Mouse (Mus musculus): Measurements from ENCODE around the gene Ift27.

The Ift27 gene

DNA sequence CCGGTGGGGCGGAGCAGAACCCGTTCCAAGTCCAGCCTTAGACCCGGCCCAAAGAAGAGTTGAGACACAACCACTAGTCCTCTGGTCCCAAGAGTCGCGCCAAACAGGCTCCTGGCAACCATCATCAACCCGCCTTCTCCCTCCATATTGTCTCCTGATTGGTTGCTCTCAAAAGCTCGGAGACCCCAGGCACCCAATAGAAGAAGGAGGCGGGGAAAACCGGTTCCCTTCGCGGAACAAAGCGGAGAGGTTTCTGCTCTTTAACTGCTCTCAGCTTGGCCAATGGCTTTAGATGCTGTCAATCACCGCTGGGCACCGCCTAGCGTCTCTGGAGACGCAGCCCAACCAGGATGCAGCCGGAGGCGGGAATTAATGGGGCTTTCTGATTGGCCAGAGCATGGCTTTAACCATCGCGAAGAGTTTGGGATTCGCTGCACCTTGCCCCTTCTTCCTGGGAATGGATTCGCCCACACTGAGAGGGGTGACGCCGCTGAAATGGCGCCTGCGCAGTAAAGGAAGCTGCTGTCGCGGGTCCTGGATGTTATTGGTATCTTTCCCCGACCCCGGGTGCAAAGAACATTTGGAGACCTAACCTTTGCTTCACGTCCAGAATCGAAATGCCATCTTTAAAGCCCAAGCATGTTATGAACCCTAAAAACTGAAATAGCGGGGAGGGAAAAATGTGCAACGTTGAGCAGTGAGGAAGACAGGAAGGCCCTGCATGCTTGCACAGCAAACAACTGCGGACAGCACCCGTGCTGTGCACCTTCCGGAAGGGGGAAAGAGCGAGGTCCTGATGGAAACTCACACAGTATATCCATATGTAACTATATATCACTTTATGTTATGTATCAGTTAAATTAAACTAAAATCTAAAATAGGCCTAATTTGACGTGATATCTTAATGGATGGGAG lies at the start of gene Ift27:
Gene Ift27 (minus strand): TSS at position 136 of the 915 bp plus-strand sequence.
- peak; percentile 99 for DNase-seq (ENCODE audit: low spot score)

DNA sequence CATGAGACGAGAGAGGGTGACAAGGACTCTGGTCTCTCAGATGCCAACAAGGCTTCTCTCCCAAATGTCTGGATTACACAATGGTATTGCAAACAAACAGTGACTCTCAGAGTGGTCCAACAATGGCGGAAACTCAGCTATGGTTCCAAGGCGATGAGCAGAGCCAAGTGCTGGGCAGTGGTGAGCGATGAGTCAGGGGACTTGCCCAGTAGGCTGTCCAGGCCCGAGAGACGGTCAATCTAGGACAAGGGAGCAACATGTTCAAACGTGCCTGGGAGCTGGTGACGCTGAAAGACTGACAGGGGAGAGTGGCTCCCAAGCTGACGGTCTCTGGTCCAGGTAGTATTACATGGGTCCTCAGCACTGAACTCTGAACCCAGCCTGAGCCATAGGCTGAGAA lies 41.4 kb upstream of the Ift27 start:
- no peak for DNase-seq (ENCODE audit: low spot score)

DNA sequence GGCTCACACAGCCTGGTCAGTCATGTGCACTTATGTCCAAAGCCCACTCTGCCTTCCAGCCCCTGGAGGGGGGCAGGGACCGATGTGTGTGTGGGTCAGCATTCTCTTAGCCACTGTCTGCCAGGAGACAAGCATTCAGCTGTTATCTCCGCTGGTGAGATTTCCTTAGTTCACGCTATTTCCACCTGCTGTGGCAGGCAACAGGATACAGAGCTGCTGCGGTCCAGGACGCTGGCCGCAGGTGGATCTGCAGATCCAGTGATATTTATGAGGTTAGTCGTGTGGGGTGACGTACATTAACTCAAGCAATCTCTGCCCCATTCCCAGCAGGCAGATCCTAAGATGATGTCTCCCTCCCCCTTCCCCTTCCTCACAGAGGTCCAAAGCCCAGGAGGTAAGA lies 37.5 kb upstream of the Ift27 start:
- DNase-seq (ENCODE audit: low spot score), result no peak

DNA sequence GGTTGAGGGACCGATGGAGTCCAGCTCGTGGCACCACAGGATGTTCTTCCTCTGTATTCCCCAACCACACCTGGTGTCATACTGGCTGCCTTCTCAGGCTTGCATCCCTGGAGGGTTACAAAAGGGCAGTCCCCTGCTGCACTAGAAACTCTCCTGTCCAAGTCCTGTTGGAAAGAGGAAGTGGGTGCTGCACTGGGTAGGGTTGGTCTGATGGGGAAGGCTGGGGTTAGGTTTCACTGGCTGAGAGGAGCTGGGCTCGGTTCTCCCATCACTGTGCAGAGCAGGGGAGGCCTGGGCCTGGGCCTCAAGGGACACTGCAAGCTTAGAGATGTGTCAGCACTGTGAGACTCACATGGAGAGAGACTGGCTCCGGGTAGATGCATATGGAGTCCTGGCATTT lies 36.3 kb upstream of the Ift27 start:
- no peak for DNase-seq (ENCODE audit: low spot score)

DNA sequence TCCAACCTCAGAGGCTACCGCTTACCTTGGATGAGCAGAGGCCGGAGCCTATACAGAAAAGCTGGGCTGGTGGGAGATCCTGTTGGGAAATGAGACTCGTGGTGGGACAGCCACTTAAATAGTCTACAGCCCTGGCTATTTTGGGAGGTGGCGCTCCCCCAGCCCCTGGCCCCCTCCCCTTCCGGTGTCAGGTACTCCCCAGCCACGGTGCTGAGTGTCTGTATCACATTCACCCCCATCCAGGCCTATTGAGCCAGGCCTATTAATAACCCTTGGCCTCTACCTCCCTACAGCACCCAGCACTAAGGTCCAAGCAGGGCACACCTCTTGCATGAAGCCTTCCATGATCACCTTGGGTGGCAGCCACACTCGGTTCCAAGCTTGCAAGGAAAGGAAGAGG lies 32.4 kb upstream of the Ift27 start, which contains the start of gene Pvalb:
Gene Pvalb (minus strand): TSS at position 89 of the 400 bp plus-strand sequence.
- DNase-seq (ENCODE audit: low spot score), result no peak

DNA sequence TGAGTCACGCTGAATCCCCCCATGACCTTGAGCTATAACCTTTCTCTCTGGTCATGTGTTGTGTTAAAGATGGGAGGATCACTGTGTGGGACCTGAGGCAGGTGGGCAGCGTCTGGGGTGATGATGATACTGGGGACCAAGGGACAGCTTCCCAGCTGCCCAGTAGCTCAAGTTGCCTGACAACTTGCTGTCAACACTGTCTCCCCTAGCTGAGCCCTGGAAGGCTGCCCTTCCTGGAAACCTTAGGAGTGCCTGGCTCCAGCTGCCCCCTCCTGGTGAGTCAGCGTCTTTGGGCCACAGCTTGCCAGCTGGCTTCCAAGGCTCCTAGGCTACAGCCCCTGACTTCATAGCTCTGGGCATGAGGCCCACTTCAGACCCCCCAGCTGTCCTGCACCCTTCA lies 31.3 kb upstream of the Ift27 start:
- DNase-seq (ENCODE audit: low spot score), result no peak

DNA sequence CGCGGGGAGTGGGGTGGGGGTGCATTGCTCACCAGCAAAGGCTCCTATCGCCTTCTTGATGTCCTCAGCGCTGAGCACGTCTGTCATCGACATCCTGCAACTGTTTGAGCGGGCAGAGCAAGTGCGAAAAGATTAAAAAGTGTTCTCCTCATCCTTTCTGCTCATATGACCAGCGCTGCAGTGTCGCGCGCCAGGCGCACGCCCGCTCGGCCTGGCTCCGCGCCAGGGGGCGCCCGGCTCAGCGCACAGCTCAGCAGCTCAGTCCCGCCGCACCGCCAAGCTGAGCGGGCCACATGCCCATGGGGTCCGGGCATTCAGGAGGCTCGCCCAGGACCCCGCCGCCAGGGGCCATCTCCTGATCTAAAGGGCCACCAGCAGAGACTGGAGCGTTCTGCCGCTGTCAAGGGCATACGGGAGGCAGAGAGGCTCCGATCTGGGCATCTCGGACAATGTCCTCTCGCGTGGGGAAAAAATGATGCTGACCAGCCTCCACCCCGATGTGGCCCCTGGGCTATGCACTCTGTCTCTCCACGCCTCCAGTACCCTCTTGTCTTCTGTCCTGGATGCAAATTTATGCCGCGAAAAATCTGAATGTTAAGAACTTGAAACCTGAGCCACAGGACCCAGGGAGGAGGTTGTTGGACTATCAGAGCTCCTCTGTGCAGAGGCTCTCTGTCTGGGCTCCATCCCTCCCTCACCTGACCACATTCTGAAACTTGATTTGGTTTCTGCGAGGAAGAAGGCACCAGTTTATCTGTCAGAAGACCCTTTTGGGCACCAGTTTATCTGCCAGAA lies 30.3 kb upstream of the Ift27 start:
- DNase-seq (ENCODE audit: low spot score), result no peak

DNA sequence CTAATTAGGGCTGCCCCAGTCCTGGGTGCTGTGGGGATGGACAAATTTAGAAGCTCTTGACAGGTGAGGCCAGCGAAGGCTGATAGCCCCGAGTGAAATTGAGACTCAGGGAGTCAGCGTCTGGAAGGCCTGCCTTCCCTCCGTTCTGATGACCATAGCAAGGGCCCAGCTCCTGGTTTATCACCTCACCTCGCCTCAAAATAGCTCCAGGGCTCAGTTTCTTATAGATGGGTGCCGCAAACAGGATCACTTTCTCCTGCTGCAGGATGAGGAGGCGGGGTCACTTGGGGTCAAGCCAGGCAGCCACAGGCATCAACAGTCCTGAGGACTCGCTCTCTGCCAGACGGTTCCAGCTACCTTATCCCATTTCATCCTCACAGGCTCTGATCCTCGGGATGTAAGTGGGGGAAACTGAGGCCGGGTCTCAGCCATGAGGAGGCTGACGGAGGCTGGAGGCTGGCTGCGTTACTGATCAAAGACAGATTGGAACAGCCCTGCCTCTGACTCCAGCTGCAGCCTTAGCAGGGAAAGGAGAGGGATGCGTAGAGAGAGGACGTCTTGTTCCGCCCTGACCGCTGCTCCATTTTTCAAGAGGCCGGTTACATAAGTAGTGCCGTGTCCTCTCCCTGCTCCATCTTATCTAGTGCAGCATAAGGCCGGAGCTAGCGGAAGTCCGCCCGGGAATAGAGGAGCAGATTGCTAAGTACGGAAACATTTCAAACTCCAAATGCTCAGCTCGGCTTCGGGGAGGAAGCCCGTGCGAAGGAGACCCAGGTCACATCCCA lies 21.4 kb upstream of the Ift27 start:
- no peak for DNase-seq (ENCODE audit: low spot score)

DNA sequence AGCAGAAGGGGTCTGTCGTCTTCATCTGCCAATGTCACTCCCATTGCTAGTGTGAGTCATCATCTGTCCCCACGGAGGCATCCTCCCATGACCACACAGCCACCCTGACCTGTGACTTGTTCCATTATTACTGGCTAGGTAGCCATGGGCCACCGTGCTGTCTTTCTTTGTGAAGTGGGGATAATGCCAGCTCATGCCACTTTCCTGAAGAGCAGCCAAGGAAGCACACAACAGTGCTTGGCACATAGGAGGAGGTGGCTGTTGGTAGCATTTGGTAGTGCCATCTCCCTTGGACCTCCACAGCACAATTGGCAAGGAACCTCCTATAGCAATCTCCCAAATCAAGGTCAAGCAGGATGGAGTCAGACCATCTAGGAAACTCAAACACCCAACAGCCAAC lies 20.4 kb upstream of the Ift27 start:
- no peak for DNase-seq (ENCODE audit: low spot score)

DNA sequence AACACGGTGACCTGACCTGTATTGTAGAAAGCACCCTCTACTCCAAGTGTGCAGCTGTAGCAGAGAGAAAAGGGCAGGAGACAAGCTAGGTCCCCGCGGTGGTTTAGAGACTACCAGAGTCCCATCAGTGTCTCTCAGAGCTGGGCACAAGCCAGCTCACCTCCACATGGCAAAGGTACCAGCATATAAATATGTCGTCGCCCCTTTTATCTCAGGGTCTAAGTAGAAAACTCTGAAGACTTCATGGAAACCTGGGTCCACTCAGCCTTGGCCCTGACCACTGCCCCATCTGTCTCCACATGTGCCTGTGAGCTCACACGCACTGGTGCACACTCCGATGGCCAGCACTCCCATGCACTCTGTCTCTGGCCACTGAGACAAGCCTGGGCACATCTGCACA lies 15.7 kb upstream of the Ift27 start:
- no peak for DNase-seq (ENCODE audit: low spot score)

DNA sequence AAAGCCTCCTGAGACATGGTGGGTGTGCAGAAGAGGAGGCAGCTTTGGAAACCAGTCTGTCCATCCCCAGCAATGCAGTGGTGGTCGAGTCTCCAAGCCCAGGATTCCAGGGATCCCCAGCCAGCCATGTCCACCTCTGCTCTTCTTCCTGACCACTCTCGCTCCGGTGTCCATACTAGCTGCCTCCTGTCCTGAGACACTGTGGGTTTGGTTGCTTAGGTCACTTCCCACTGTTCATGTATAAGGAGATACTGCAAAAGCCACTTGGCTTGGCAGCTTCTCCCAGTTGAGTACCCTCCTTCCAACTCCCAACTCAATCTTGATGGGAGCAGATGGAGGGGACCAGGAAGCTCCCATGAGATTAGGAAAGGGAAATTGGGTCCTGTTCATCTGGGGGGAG lies 14.6 kb upstream of the Ift27 start:
- no peak for DNase-seq (ENCODE audit: low spot score)

DNA sequence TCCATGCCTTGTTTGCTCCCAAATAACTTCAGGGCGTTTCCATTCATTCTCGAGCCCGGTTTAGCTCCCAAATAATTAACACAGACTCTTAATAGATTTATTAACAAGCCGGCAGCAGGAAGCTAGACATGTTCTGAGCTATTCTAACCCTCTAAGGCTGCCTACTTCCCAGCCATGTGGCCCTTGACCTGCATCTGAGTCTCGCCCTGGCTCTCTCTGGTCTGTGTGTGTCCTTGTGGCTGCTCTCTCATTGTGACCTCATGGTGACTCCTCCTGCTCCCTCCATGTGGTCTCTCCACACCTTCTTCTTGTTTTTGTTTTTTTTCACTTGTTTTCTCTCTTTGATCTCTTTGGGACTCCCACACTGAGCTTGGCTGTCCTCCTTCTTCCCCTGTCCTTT lies 13.0 kb upstream of the Ift27 start:
- DNase-seq (ENCODE audit: low spot score), result no peak

DNA sequence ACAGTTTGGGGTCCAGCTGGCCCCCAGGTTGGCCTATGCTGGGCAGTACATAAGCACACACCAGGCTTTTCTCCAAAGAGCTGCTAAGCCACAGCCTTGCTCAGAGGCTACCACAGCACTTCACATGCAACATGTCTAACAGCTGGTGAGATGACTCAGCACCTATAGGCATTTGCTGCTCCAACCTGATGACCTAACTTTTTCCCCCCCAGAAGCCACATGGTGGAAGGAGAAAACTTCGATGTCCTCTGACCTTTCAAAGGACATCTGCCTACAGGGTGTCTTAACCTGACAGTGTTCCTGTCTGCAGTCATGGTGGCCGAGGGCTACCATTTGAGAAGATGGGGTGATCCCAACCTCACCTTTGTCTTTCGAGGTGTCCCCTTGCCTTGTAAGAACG lies 11.7 kb upstream of the Ift27 start:
- no peak for DNase-seq (ENCODE audit: low spot score)

DNA sequence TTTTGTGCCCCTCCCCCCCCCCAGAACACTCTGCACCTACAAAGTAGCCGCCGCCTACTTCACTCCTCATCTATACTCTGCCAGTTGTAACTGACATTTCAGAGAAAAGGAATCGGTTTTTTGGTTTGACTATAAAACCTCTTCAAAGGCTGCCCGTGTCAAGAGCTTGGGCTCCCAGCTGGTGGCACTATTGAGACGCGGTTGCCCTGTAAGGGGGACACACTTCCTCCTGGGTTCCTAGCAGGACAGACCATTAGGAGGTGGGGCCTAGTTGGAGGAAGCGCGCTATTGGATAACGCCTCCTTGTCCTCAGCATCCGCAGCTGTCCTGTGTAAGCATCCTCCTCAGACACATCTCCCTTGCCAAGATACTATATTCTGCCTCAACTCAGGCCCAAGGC lies 10.9 kb upstream of the Ift27 start:
- no peak for DNase-seq (ENCODE audit: low spot score)

DNA sequence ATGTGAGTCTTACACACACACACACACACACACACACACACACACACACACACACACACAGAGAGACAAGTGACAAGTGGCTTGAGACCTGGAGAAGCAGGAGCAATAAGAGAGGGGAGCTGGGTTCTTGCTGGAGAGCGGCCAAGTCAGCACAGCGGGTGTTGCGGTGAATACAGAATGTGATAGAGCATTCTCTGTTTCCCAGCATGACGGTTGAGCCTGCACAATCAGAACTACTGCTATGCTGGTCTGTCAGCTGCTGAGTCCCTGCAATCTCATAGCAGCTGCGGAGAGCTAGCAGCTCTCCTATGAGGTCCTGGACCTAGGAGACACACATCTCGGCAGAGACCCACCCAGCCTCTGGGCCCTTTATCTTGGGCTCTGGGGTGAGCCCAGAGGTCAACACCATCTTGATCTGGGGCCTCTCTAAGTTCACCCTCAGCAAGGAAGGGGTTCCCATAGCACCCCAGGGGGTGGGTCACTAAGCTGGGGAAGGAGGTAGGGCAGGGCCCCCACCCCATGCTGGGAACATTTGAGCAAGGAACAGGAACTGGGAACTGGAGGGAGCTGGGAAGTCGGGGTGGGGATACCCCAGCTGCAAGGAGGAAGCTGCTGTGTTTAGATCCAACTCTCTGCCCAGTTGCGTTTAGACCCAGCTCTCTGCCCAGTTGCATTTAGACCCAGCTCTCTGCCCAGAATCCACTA lies 7.9 kb upstream of the Ift27 start:
- DNase-seq (ENCODE audit: low spot score), result no peak

DNA sequence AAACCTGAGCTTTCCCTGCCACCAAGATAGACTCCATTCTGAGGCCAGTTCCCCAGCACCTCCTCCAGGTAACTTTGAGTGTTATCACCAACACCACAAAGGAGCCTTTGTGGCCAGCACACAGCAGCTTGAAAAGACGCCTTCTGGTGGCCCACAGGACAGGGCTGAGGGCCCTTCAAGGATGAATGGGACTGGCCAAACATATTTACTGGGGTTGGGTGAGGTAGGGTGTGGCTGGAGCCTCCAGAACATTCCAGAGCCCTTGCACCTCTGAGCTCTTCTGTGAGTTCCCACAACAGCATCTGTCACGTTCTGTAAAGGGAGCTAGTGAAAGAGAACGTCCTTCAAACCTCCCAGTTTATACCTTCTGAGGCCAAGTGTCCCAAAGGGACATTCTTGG lies 5.9 kb upstream of the Ift27 start:
- DNase-seq (ENCODE audit: low spot score), result no peak

DNA sequence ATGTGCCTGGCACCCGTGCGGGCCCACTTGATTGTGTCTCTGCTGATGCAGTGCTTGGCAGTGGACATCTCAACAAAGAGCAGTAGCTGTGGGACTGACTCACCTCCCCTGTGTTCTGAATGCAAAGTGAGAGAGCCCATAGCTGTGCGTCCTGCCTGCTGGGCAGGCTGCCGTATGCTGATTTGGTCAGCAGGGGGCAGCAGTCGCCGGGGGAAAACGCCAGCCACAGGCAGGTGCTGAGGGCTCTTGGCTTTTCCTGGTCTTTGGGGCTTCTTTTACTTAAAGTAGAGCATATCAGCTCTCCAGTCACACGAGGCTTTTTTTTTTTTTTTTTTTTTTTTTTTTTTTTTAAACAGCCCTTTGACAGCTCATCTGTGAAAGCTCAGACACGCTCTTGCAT lies 4.5 kb upstream of the Ift27 start:
- peak; percentile 47 for DNase-seq (ENCODE audit: low spot score)

DNA sequence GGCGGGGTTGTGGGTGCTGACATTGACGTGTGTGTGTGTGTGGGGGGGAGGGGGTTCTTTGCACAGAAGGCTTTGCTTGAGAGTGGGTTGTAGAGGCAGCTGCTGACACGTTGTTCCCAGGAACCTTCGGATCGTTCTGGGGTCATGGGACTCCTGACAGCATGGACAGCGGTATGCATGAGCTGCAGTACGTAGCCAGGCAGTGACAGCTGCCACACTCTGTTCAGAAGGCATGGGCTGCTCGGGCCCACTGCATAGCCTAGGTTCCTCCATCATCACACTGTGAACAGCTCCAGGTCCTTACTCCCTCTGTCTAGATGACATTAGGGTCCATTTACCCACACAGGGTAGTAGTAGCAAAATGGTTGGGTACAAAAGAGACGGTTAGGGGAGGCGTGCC lies 3.4 kb upstream of the Ift27 start:
- DNase-seq (ENCODE audit: low spot score), result no peak

DNA sequence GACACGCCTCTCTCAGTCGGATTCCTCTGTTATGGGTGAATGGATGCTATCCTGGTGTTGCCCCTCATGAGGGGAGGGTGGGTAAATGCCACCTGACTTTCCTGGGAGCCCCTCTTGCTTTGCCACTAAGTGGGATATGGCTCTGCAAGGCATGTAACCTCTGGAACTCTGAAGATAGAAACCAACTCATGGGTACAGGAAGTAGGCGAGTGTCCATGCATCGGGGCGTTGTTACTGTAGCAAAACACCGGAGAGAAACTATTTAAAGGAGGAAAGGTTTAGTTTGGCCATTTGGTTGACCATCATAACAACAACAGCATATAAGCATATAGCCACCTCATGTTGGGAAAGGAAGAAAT lies 959 bp upstream of the Ift27 start:
- no peak for DNase-seq (ENCODE audit: low spot score)

DNA sequence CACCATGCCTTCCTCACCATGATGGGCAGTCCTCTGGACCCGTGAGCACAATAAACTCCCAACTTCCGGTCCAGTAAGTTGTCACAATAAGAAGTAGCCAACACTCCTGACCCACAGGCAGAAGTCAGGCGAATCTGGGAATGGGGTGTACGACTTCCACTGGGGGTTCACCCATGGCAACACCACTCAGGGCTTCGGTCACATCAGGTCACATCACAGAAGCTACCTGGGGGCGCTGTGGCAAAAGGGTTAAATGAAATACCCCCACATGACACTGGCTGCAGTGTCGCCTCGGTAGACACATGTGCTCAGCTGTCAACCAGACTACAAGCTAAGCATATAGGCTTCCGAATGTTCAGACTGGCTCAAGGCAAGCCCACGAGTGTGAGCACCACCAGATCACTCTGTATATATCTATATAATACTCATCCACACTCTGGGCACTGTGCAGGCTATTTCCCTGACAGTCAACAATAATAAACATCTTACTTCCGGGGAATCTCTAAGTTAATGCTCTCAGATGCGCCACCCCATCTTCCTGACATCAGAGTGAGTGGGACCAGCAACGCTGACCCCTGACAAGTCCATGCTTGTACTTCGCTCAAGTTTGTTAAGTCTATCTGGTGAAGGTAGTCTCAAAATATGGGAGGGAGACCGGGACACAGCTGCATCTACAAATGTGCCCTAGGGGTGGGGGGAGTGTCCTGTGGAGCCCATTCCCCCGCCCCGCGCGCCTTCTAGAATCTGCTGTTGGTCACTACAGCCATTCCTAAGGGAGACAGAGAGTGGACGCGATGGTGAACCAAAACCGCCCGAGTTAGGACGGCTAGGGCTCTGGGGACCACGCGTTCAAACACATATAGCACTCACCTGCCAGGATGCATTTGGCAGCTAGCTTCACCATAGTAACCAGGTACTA lies 749 bp downstream of the Ift27 start:
- DNase-seq (ENCODE audit: low spot score), result no peak

Data from ovary, adult 18-20 months (tissue).